Mouse (Mus musculus): ENCODE data around the gene Fkbp5.

DNA sequence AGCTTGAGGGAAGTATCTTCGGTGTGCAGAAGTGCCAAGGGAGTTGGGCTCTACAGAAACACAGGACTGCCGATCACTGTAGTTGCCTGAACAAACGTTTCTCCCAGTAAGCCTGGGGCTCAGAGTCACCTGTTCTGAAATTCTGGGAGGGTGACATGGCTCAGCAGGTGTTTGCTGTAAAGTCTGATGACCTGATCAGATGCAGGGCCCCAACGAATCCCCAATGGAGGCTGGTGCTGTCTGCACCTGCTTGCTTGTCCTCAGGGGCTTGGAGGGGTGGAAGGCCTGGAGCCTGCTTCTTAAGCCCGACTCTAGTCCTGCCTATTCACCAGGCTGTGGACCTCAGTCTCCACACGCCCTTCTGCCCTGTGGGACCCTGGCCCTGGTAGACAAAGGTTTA lies 40.4 kb upstream of the Fkbp5 start:
- TF ChIP-seq CTCF (IDR thresholded peaks at IDR 0.05; ENCODE audit: insufficient read depth, low read depth, low read length) (no peak), POLR2A (IDR thresholded peaks at IDR 0.05; ENCODE audit: insufficient read depth, low read depth, low read length) (no peak)

Data from olfactory bulb, adult 2 months (tissue).